Mouse (Mus musculus): ENCODE measurements at regions not wholly inside any gene's neighbourhood (a gene's known extent, or its start where the extent isn't known, plus 50 kb on each side); places are given as distances from the start of the nearest gene placed in this dataset.
"Not testable (repeated sequence)": the region's sequence is repeated elsewhere in the genome, so short reads cannot be mapped to it uniquely, and the experiment has no call there.

DNA sequence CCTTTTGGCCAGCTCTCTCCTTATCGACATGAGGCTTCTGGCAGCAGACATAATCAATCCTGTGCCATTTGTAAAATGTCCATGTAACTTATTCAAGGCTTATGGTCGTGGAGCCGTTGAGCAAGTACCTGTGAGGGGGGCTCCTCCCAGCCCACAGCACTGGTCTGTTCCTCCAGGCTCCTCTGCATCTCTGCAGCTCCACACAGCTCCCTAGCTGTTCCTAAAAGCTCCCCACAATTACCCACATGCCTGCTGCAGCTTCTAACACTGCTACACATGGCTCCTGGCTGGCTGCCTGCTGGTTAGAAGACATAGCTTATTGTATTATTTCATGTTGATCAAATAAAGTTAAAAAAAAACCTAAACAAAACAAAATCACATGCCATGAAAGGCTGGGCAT lies 77.9 kb downstream of the Tcp10c start:
- in situ Hi-C loops (cut with MboI, MseI) = not testable (repeated sequence)

DNA sequence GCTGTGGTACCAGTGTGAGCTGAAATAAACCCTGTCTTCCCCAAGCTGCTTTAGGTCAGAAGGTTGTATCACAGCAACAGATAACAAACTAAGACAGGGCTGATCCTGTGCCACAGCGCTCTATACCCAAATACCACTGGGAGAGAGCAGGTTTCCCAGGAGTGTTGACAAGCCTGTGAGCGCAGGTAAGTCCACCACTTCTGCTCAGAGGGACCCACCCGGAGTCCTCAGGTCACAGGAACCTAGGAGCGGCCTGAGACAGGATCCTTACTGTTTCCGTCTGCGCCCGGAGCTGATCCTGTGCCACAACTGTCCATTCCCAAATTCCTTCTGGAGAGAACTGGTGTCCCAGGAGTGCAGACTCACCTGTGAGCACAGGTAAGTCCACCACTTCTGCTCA lies 79.8 kb downstream of the Tcp10c start:
- in situ Hi-C loops (cut with MboI, MseI) = not testable (repeated sequence)

DNA sequence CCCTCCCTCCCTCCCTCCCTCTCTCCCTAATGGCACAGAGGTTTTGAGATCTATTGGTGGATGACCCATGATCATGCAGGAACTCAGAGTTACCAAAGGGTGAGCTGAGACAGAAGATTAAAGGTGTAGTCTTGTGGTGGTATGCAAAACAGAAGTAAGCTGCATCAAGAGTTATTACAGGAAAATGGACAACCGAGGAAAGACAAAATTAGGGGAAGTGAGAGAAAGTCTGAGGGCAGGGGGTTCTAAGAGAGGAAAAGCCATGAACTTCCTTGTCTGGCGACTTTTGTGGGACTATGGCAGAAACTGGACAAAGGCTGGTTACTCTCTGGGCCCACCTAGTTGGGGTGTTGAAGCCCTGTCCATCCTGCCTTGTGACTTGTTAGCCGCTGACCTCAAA lies 84.4 kb downstream of the Tcp10c start:
- in situ Hi-C loops (cut with MboI, MseI) = not testable (repeated sequence)

DNA sequence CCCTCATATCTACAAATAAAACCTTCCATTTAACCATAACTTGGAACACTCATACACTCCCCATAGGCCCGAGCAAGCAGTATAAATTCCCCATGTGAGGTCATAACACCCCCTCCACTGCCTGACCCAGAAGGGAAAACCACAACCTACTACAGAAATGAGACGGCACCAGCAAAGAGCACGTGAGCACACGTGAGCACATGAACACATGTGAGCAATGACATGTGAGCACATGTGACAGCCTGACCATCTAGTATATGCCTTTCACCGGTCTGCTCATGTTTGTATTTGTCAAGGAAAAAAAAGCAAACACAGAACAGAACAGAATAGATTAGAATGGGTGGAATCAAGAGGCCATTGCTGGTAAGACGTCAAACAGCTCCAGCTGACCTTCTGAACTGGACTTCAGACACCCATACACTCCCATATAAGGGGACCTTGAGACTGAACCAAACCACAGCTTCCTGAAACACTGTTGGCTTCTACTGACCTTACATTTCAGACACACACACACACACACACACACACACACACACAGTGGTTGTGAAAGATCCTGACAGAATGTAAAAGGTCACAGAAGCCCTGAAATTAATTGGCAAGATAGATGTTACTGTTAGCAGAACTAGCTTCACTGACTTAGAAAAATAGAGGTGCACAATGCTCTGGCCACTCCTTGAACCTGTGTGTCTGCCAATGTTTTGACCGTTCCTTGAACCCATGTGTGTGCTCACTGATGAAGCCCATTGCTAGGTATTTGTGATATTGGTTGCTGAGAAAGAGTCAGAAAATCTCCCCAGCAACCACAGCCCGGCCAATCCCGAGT lies 86.5 kb downstream of the Tcp10c start:
- in situ Hi-C loops (cut with MboI, MseI) = loop anchor here in 1 of 2 experiments (5.0 to 10.0 kb wide), 2 partner anchors 214 to 286 kb away; no protein-coding TSS in a partner anchor

DNA sequence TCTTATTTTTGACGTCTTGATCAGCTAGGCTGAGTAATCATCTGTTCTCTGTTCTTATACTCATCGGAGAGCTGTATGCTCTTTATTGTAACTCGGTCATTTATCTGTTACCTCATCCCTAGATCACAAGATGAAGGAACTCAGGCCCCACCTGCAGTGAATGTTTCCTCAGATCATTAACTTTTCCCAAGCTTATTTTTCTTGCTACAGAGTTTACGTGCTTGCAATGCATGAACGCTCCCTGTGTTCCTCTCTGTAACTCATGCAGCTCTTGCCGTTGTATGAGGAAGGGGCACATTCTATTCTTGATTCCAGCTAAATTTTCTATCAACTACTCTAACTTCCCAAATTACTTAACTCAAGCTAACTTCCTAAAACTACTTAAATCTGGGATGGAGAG lies 87.9 kb downstream of the Tcp10c start:
- in situ Hi-C loops (cut with MboI, MseI) = loop anchor here in 1 of 2 experiments (5.0 to 10.0 kb wide), 2 partner anchors 215 to 287 kb away; no protein-coding TSS in a partner anchor

DNA sequence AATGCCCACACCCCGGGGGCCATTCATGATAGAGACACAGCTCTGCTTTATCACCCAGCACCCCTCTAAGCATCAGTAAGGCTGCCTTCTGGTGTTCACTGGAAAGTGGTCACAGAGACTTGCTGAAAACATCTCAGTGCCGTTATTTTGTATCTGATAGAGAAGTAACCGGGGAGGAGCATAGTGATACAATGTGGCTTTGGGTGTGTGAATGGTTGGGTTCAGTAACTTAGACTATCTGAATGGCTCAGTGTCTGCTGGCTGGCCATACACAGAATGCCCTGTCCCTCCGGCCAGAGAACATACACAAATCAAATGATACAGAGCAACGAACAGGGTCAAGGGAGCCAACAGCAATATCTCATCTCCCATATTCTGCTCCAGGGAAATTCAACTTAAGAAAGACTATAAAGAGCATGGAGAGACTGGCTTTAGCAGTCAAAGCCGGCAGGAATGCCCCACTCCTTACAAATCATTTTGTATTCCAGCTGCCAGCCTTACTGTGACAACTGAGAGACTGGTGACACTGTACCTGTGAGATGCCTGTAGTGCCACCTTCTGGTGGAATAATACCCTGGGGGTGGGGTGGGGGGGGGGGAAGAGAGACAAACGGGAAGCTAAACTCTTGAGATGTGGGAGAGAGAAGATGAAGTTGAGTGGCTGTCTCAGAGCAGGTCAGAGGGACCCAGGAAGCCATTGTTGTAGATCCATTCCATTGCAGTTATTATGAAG lies 102.7 kb downstream of the Tcp10c start:
- in situ Hi-C loops (cut with MboI, MseI) = loop anchor here (5.0 kb wide), 1 partner anchor 285 kb away; no protein-coding TSS in a partner anchor

DNA sequence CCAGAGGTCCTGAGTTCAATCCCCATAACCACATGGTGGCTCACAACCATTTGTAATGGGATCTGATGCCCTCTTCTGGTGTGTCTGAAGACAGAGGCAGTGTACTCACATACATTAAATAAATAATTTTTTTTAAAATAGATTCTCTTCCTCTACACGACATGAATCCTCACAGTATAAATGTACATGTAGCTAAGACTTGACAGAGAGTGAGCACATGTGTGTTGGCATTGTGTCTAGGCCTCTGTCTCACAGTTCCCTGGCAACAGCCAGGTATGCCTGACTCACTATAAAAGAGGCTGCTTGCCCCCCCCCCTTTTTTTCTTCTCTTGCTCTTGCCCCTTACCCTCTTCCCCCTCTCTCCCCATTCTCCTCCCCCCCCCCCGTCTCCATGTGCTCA lies 103.6 kb downstream of the Tcp10c start:
- in situ Hi-C loops (cut with MboI, MseI) = loop anchor here (5.0 kb wide), 1 partner anchor 286 kb away; no protein-coding TSS in a partner anchor

DNA sequence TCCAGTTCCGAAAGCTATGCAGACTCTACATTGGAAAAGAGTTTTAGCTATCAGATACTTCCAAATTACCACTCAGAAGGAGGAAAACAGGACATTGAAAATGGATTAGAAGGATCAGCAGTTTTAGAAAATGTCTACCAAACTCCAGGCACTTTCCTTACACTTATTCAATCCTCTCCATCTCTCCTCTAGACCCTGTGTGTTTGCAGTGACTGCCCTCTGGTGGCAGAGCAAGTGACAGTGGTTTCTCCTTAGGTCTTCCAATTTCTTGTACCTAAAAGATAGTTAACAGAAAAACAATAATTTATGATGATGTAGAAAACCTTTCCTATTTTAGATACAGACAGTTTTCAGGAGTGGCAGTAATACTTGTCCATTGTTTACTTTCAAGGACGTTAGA lies 104.4 kb downstream of the Tcp10c start:
- in situ Hi-C loops (cut with MboI, MseI) = loop anchor here (5.0 kb wide), 1 partner anchor 287 kb away; no protein-coding TSS in a partner anchor

DNA sequence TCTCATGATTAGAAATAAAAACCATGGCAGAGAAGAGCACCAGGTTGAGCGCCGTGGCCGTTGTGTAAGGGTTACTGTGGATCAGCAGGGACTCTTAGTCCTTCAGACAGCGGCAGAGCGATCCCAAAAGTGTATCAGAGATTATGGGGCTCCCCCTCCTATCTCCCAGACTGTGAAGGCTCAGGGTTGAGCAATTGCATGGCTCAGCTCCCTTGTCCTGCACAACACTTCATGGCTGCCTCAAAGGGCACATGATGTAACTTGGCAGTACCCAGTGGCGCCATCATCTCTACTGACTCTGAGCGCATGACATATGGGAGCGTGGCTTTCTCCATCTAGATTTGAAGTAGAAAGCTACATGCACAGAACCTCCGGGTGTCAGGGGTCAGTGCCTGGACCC lies 108.3 kb downstream of the Tcp10c start:
- in situ Hi-C loops (cut with MboI, MseI) = not testable (repeated sequence)

DNA sequence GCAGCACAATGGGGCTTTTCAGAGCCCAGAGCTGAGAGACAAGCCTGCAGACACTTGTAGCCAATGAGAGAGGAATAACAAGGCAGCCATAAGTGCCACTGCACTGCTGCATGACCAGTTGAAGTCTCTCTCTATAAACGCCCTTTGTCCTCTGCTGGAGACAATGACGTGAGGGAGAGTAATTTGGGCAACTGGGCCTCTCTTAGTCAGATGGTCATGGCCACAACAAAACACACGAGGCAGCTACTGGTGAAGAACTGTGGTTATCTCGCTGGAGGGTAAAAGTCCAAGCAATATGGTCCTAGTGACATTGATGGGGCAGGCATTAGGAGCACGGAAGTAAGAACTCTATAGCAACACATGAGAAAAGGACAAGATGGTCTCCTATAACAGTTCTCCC lies 111.5 kb downstream of the Tcp10c start:
- in situ Hi-C loops (cut with MboI, MseI) = not testable (repeated sequence)

DNA sequence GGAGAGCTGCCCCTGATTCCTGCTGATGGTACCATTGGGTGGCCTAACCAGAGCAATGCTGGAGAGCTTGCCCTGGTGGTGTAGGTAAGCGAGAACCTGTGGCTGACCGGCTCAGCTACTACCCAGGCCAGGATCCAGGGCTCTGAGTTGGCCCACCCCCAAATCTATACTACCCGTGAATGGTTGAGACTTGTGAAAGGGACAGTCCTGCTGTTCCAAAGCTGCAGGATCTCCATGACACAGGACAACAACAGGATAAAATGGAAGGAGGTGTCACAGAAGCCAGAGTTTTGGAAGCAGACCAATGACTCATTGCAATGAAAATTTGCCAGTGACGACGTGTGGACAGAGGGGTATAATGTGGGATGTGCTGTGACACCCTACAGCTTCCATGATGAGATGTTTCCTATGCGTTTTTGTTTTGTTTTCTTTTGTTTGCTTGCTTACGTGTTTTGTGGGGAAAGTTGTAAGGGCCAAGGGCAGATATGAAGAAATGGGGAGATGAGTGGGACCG lies 115.6 kb downstream of the Tcp10c start:
- in situ Hi-C loops (cut with MboI, MseI) = loop anchor here (10.0 kb wide), 2 partner anchors 295 to 315 kb away; partner anchors contain the start of genes Afdn (in 1 of the 2) and Tcte2 (in 1 of the 2)

DNA sequence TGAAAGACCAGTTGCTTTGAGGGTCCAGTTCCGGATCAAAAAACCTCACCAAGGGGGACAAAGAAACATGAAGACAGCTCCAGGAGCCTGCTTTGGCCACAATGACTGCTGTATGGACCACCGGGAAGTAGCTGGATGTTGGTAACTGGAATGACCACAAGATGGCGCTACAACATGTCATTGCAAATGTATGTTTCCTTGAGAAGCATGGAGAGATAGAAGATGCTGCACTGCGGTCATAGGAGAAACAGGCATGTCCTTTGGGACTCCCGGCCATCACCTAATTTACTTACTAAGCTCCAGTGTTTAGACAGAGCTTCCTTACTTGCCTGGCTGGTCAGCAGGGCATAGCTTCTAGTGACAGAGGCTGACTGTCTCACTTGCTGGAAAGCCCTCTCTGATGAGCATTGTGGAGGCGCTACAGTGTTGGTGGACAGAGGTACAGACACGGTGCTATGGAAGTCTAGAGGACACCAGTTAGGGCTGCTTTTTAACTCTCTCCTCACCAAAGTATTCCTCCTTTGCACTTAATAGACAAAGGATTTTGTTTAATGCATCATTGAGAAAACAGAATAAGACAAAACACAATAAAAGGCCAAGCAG lies 118.2 kb downstream of the Tcp10c start:
- in situ Hi-C loops (cut with MboI, MseI) = loop anchor here (10.0 kb wide), 2 partner anchors 292 to 312 kb away; partner anchors contain the start of genes Afdn (in 1 of the 2) and Tcte2 (in 1 of the 2)

DNA sequence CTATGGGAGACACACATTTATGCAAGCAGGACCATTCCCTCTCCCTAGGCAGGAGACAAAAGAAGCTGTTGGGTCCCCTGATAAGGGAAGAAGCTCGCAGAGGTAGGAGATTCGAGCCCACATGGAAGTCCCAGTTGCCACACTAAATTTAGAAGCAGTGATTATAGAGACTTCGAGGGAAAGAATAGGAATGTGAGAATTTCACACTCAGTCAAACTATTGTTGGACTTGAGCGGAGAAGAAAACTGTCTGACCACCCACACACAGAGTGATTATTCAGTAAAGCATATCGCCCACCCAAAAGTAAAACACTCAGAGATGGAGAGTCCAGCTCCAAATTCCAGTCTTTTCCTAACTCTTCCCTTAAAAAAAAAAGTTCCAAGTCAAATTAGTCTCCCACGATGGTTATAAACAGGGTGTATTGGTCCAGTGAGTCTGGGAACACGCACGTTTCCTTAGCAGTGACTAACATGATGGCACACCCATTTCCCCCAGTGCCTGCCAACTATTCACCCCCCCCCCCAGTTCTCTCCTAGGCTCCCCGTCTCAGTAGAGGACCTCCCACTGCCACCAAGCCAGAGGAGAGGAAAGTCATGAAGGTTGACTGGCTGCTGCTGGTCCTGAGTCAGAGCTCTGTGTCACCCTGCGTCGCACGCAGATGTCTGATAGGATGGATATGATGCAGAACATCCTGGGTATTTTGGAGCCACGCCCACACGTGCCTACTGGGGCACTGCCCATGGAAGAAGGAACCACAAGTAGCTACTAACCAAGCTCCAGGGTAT lies 120.1 kb downstream of the Tcp10c start:
- in situ Hi-C loops (cut with MboI, MseI) = loop anchor here (5.0 to 25.0 kb wide), 8 partner anchors 88 to 1162 kb away; partner anchors contain the start of genes Afdn (in 1 of the 2), Gm7168 (in 1 of the 2), Map3k4 (in 1 of the 2) and Tcte2 (in 1 of the 2)

DNA sequence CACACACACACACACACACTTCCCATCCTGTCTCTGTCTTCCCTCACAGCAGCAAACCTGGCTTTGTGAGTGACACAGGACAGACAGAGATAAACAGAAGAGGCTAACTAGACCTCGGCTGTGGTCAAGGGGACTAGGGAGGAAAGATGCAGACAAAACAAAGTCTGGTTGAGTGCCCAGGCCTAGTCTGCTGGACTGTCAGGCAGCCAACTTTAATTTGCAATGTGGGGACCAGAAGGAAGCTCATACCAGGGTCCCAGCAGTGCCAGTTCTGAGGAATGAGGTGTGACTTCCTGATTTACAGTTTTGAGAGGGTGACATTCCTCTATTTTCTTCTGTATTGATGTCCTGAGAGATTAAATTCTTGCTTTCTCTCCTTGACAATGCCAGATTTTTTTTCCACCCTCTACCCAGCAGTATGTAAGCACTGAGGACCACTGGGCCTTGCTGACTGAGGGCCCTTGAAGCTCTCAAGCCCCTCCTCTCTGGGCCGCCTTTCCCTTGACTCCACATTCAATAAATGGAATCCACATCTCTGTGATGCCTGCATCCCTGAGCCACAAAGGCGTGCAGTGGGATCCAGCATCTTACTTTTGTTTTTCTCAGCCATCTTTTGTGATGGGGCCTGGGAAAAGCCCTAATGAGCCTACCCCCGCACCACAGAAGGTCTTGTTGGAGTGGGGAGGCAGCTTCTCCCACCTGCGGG lies 124.6 kb downstream of the Tcp10c start:
- in situ Hi-C loops (cut with MboI, MseI) = loop anchor here (5.0 to 25.0 kb wide), 8 partner anchors 83 to 1167 kb away; partner anchors contain the start of genes Afdn (in 1 of the 2), Gm7168 (in 1 of the 2), Map3k4 (in 1 of the 2) and Tcte2 (in 1 of the 2)

DNA sequence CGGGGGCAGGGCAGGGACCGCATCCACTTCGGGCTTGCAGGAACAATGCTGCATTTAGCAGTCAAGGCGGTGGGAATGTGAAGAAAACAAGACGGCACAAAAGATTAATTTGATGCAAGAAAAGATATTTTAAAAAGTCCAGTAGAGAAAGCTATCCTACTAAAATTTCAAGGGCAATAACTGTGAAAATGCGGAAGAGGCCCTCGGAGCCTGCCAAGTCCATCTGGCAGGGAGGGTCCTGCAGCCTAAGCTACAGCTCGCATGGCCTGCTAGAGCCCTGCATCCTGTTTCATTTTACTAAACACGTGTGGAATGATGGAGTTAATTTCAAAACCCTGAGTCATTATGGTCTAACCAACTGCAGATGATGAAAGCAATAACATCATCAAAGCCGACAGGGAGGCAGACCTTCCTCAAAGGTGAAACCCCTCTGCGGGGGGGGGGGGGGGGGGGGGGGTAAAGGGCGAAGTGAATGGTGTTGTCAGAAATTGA lies 125.2 kb downstream of the Tcp10c start:
- in situ Hi-C loops (cut with MboI, MseI) = loop anchor here (5.0 to 25.0 kb wide), 8 partner anchors 83 to 1167 kb away; partner anchors contain the start of genes Afdn (in 1 of the 2), Gm7168 (in 1 of the 2), Map3k4 (in 1 of the 2) and Tcte2 (in 1 of the 2)

DNA sequence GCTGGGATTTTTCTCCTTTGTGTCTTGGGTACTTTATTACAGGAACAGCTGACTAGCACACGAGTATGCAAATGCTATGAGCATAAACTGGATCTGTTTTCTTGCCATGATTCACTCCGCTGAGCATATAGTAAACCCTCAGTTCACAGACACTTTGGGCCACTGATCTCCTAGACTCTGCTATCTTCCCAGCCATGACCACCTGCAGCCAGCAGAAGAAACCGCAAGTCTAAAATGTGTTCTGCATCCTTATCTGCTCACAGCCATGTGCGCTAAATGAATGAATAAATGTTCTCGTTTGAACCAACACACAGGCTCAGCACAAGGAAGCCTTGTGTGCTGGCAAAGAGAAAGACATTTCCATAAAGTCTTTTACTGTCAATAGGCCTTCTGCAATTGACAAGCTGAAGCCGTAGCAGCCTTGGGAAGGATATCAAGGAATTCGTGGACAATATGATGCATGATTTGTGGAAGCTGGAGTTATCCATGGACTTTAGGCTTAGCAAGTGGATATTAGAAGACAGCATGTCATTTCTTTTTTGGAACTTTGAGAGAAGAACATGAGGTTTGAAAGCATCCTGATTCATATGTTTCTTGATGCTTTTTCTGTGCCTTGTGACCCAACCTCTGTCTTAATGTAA lies 127.2 kb downstream of the Tcp10c start:
- in situ Hi-C loops (cut with MboI, MseI) = loop anchor here (25.0 kb wide), 2 partner anchors 456 to 1169 kb away; partner anchors contain the start of genes Gm7168 (in 1 of the 2) and Map3k4 (in 1 of the 2)

DNA sequence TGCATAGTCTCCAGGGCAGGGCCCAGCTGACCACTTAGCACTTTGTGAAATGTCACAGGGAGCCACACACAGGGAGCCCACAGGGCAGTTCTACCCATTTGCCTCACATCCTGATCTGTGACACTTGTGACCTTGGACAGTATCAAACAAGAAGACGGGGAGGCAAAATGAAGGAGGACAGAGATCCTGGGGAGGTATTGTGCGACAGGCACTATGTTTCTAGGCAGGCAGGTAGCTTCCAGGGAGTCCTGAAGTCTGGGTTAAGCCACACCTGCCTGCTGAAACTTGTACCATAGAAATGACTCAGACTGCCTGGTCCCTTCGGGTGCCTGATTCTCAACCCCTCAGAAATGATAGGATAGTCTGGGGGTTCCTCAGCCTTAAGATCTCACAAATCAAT lies 127.8 kb downstream of the Tcp10c start:
- in situ Hi-C loops (cut with MboI, MseI) = loop anchor here (25.0 kb wide), 2 partner anchors 455 to 1170 kb away; partner anchors contain the start of genes Gm7168 (in 1 of the 2) and Map3k4 (in 1 of the 2)
